Mouse (Mus musculus) midbrain, embryonic 13.5 days (tissue): ENCODE data around the gene Olfr190. TPM values are rescaled to one million over a fixed set of nuclear protein-coding genes. Genes with fewer than 3 reads are reported as not detected.

ENCODE experiments used
- ATAC-seq: fragments of 200-750 bp; cut with Nextera tagmentation; 2 replicates; pipeline ENCODE4 v1.8.0; 2017; ENCODE audit warnings: mild to moderate bottlenecking, moderate TSS enrichment, moderate library complexity
- H3K27ac ChIP-seq: fragments of 300-500 bp; sonication (generic); 2 replicates; pipeline ENCODE4 v1.5.1; 2015; ENCODE audit warnings: inconsistent platforms, mild to moderate bottlenecking, moderate library complexity
- H3K27me3 ChIP-seq: fragments of 300-500 bp; sonication (generic); 2 replicates; pipeline ENCODE4 v1.6.1; 2015; ENCODE audit warnings: mild to moderate bottlenecking, inconsistent platforms
- H3K36me3 ChIP-seq: fragments of 300-500 bp; sonication (generic); 2 replicates; pipeline ENCODE4 v1.6.1; 2015; ENCODE audit warnings: mild to moderate bottlenecking, inconsistent platforms
- H3K4me1 ChIP-seq: fragments of 300-500 bp; sonication (generic); replicated peaks from 2 replicates; pipeline ENCODE4 v1.6.1; 2015; ENCODE audit warnings: inconsistent platforms
- H3K4me2 ChIP-seq: fragments of 300-500 bp; sonication (generic); replicated peaks from 2 replicates; pipeline ENCODE4 v1.6.1; 2015; ENCODE audit warnings: moderate library complexity, mild to moderate bottlenecking, inconsistent platforms
- H3K4me3 ChIP-seq: fragments of 300-500 bp; sonication (generic); replicated peaks from 2 replicates; pipeline ENCODE4 v1.5.1; 2015; ENCODE audit warnings: mild to moderate bottlenecking, inconsistent platforms
- H3K9ac ChIP-seq: fragments of 300-500 bp; sonication (generic); replicated peaks from 2 replicates; pipeline ENCODE4 v1.6.1; 2015; ENCODE audit warnings: mild to moderate bottlenecking, inconsistent platforms
- H3K9me3 ChIP-seq: fragments of 300-500 bp; sonication (generic); 2 replicates; pipeline ENCODE4 v1.6.1; 2016; ENCODE audit warnings: mild to moderate bottlenecking, inconsistent platforms
- WGBS: fragments of 180-500 bp; shearing (Covaris S2); methylation state at CpG from one replicate; pipeline ENCODE4 v1.1.7; 2015; 5-methylcytosine and 5-hydroxymethylcytosine counted together
- polyA plus RNA-seq: library from polyadenylated mRNA; unstranded; fragments of >200 nt; fragmentation: Nextera tagmentation; extraction: Ambion mirVana; gene quantifications from 2 replicates; pipeline ENCODE4 v1.2.1, GENCODE M21; 2015

The Olfr190 gene
- polyA plus RNA-seq, 1 experiment from 2014 or later = not detected

DNA sequence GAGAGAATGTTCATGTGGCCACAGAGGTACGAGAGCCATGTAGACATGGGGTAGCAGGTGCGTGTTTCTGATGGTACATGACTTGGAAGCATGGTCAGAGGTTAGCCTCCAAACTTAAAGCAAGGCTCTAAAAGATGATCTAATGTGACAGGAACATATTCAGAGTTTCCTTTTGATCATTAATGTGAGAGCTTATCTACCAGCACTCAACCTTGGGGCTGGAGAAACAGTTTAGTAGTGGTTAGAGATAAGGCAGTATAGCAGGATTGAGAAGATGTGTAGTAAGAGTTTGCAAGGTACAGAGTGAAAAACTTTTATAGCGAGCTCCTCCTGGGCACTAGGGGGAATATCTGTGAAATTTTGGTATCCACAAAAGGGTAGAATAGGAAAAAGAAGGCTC lies 32.0 kb downstream of the Olfr190 start:
- no peak overlapping the region for H3K4me2 ChIP-seq
- no peaks in the 10 kb centered on the region for H3K27me3 ChIP-seq
- H3K9ac ChIP-seq = no peak overlapping the region
- no peak for ATAC-seq
- H3K27ac ChIP-seq = no peak overlapping the region
- H3K4me1 ChIP-seq = no peaks in the 10 kb centered on the region
- no peaks in the 10 kb centered on the region for H3K36me3 ChIP-seq
- H3K9me3 ChIP-seq = no peaks in the 10 kb centered on the region
- H3K4me3 ChIP-seq = no peak overlapping the region
- WGBS = 83% methylated on average over 3 of the region's 3 CpGs

DNA sequence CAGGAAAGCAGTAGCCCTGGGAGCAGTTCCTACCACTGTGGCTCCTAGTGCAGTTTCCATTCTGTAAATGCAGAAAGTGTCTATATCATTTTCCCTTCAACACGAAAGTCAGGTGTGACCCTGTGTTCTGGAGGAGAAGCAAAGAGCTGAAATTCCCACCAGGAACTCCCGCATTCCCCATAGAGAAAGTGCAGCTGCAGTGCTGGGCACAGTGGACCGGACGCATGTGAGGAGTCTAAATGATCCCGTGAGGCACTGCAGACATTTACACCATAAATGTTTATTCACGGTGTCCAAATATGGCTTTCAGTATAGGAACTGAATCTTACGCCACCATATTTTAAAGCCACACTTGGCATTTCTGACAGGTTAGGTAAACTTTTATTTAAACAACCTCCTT lies 38.1 kb downstream of the Olfr190 start, which contains the start of gene Olfr187:
Olfr187 (minus strand) TSS at position 58 of the 400 bp plus-strand sequence.
- no peak for ATAC-seq
- WGBS = 90% methylated on average over 7 of the region's 7 CpGs
- Histone ChIP-seq H3K4me3 (no peak within 1 kb of the TSS), H3K36me3 (no peaks in the 10 kb centered on the region), H3K9ac (no peak within 1 kb of the TSS), H3K4me2 (no peak within 1 kb of the TSS), H3K27ac (no peak within 1 kb of the TSS), H3K27me3 (no peaks in the 10 kb centered on the region), H3K9me3 (no peaks in the 10 kb centered on the region), H3K4me1 (no peaks in the 10 kb centered on the region)

DNA sequence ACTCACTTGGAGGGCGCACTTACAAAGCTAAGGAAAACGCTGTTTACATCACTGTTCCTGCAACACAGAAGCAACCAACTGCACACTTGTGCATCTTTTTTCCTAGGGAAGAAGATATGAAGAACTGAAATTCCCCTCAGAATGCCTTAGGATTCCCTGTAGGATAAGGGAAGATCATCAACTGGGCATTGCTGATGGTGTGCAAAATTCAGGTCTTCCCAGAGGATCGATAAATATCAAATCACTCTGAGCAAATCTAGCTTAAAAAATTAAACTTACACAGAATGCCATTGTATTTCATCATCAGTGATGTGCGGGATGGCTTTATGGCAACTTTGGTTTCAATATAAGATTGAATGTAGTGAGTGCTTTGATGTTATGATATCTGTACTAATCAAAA lies 47.6 kb downstream of the Olfr190 start, which contains the start of gene Olfr186:
Olfr186 (minus strand) TSS at position 101 of the 400 bp plus-strand sequence.
- WGBS = 96% methylated on average over 4 of the region's 4 CpGs
- Histone ChIP-seq H3K36me3 (no peaks in the 10 kb centered on the region), H3K27me3 (no peaks in the 10 kb centered on the region), H3K4me2 (no peak within 1 kb of the TSS), H3K27ac (no peak within 1 kb of the TSS), H3K4me1 (no peaks in the 10 kb centered on the region), H3K9me3 (no peaks in the 10 kb centered on the region), H3K4me3 (no peak within 1 kb of the TSS), H3K9ac (no peak within 1 kb of the TSS)
- ATAC-seq = no peak

Other genes with a start within 250 kb of the Olfr190 start
- gene Olfr177, start 203.2 kb downstream of the Olfr190 start, polyA plus RNA-seq = not detected in 2 replicates
- gene Olfr178, start 185.9 kb downstream of the Olfr190 start, polyA plus RNA-seq = not detected in 2 replicates
- not detected in 2 replicates for gene Olfr181, start 149.2 kb downstream of the Olfr190 start, polyA plus RNA-seq
- gene Olfr180, start 148.6 kb downstream of the Olfr190 start, polyA plus RNA-seq = not detected in 2 replicates
- not detected in 2 replicates for gene Olfr183, start 82.6 kb downstream of the Olfr190 start, polyA plus RNA-seq
- not detected in 2 replicates for gene Olfr186, start 47.7 kb downstream of the Olfr190 start, polyA plus RNA-seq
- not detected in 2 replicates for gene Olfr187, start 38.2 kb downstream of the Olfr190 start, polyA plus RNA-seq
- gene Olfr191, start 11.8 kb upstream of the Olfr190 start, polyA plus RNA-seq = not detected in 2 replicates
- gene Olfr193, start 33.9 kb upstream of the Olfr190 start, polyA plus RNA-seq = not detected in 2 replicates
- gene Olfr194, start 43.1 kb upstream of the Olfr190 start, polyA plus RNA-seq = not detected in 2 replicates
- not detected in 2 replicates for gene Olfr195, start 69.0 kb upstream of the Olfr190 start, polyA plus RNA-seq
- not detected in 2 replicates for gene Olfr196, start 92.4 kb upstream of the Olfr190 start, polyA plus RNA-seq
- gene Olfr198, start 125.5 kb upstream of the Olfr190 start, polyA plus RNA-seq = not detected in 2 replicates
- gene Olfr199, start 141.8 kb upstream of the Olfr190 start, polyA plus RNA-seq = not detected in 2 replicates
- not detected in 2 replicates for gene Olfr201, start 194.6 kb upstream of the Olfr190 start, polyA plus RNA-seq
- gene Olfr202, start 208.8 kb upstream of the Olfr190 start, polyA plus RNA-seq = not detected in 2 replicates
- gene Olfr203, start 220.9 kb upstream of the Olfr190 start, polyA plus RNA-seq = not detected in 2 replicates
- gene Olfr204, start 240.2 kb upstream of the Olfr190 start, polyA plus RNA-seq = not detected in 2 replicates